Mouse (Mus musculus): ENCODE measurements around the gene Efna5. TPM values are rescaled to one million over a fixed set of nuclear protein-coding genes. Genes with fewer than 3 reads are reported as not detected.

The Efna5 gene
- polyA plus RNA-seq, 3 experiments from 2014 or later, result 0.13 TPM; not detected in 1

DNA sequence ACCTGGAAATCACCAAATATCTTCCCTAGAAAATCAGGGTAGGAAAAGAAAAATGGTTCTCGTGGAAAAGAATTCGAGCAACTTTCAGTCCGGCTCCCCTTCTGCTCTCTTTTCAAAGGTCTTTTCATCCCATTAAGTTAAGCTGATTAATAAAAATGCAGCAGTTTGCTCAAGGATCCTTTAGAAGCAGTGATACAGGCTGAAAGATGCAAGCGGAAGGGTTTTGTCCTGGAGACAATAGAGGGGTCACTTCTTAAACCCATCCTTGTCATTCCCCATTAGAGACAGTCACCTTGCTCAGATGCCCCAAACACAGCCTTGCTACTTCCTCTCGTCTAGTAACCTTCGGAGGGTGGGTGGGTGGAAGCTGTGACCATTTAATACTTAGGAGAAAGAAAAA is 27.4 kb downstream of the Efna5 start:
- no peak for ATAC-seq

GRCm38 (mm10) chr17:62852822-62853608 is 28.1 kb downstream of the Efna5 start:
- no peak for ATAC-seq

- no peak for ATAC-seq
Measured at GRCm38 (mm10) chr17:62851268-62851667, 29.8 kb downstream of the Efna5 start.

DNA sequence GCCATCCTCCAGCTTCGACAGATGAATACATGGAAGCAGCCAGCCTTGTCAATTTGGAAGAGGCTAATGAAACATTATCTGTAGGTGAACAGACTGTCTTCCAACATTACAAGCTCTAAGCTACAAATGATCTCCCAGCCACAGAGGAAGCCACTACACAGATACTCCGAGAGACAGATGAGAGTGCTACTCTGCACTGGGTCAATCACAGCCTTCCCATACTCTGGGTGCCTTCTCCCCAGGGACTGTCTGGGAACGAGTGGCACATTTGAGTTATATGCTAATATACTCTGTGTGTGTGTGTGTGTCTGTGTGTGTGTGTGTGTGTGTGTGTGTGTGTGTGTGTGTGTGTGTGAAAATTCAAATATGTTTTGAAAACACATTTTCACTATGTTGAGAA is 30.5 kb downstream of the Efna5 start:
- ATAC-seq, result no peak

DNA sequence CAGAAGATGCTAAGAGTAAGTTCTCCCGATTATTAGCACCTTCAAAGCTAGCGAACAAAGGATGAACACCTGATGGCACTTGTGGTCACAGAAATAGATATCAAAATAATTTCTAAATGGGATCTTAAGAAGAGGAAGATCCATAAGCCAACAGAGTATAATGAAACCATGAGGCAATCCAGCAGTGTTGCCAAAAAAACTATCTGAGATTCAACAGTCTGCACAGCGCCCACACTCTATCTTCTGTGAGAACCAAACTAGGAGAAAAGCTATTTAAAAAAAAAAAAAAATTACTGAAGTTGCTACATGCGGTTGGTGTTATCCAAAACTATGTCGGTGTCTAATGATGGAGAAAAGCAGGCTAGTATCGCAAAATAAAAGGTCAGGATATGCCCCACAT is 31.4 kb downstream of the Efna5 start:
- no peak for ATAC-seq

DNA sequence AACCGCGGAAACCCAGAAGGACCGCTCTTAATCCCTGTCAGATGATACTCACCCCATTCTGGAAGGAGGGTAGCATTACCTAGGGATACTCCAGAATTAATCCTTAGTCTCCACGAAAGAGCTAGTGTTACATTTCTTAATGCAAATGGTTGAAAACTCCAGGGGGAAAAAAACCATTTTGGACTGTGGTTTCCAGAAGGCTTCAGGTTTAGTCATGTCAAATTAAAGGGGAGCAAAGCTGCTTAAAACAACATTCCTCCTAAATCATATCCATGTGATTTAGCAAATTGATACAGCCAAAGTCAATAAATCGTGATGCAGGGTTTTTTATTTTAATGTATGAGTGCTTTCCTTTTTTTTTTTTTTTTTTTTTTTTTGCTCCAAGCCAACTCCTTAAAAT is 35.5 kb downstream of the Efna5 start:
- ATAC-seq, result no peak

DNA sequence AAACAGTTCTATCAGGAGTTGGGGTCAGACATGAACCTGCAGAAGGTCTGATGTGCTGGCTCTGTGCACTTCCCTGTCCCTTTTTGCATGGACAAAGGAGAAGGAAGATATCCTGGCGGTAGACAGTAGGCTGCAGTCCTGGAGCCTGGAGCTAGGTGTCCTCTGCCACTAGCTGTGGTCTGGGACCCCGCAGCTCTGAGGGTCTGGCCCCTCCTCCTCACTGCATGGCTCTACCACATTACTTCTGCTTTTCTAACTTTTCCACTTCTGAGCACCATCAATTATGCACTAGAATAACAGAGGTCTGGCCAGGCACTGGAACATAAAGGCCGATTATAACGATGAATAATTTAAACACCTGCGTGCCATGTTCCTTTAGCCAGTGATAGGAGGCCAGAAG is 36.8 kb downstream of the Efna5 start:
- no peak for ATAC-seq

GRCm38 (mm10) chr17:62837336-62837735 is 43.8 kb downstream of the Efna5 start:
- ATAC-seq, result no peak

DNA sequence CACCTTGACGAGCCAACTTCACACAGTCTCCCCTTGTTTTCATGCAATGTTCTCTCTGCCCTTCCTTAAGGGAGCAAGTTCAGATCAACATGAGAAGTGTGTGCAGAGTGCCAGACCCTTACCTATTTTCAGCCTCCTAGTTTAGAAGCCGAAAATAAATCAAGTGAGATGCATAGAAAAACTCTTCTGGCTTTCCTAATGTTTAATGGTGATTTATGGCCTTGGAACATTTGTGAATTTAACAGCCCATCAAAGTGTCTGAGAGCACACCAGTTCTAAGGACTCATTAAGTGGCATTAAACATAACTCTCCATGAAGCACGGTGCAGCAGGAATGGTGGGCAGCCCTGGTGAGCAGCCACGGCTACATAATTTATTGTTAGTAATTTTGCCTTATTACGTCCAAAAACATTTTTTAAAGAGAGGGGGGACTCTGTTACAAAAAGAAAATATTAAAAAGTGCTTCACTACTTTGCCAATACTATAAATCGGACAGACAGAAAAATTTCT is 44.5 kb downstream of the Efna5 start:
- no peak for ATAC-seq

DNA sequence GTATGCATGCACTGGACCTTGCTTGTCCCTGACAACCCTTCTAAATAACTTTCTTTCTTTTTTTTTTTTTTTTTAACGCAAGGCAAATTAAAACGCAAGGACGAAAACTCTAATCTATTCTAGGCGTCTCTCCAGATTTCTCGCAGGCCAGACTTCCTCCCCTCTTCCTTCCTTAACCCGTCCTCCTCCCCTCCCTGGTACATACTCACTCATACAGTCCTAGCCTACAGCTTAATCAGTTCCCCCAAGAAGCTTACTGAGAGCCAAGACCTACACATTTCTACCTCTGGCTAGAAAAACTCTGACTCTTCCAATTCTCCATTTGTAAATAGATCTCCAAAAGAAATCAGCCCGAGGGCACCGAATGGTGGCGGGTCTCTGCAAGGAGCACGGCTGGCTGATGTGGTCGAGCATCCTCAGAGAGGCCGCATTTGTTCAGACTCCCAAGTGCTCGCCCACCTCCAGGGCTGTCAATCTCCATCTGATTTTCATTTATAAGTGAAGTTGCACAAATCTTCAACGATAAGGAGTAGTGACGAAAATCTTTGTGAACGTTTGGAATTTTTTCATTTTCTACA is 48.5 kb downstream of the Efna5 start:
- ATAC-seq, result no peak

DNA sequence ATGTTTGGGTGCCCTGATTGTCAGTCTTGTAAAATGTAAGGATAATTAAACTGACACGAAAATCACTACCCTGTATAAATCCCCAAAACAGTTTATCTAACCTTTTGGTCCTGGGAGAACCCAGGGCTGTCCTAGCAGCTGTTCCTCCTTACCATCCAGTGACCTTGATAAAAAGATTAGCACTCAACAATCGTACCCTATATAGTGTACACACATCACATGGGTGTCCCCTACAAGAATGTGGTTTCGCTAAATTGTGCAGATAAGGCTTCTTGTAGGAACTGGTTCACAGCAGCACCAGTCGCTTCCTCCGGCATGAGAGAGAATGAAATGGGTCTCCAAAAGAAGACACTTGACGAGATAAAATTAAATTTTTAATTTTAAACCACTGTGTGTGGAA is 53.6 kb downstream of the Efna5 start:
- ATAC-seq, result no peak

- no peak for ATAC-seq
Measured at GRCm38 (mm10) chr17:62821219-62821618, 59.9 kb downstream of the Efna5 start.

- no peak for ATAC-seq
Measured at GRCm38 (mm10) chr17:62819931-62820330, 61.2 kb downstream of the Efna5 start.

DNA sequence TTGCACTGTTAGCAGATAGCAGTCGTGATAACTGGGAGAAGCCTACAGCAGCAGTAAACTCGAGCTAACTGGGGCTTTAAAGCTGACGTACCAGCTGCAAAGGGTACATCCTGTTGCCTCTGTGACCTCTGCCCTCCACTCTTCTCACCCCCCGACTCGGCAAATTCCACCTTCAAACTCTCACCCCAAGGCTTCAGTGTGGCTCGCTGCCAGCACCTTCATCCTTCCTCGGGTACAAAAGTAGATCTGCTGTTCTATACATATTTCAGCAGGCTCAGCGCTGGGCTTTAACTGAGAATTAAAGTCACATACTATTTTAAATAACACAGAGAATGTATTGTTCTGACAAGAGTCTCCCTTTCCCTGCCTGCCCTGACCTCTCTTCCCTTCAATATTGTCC is 62.3 kb downstream of the Efna5 start:
- no peak for ATAC-seq

GRCm38 (mm10) chr17:62818337-62818736 is 62.8 kb downstream of the Efna5 start:
- ATAC-seq, result no peak

GRCm38 (mm10) chr17:62816879-62817278 is 64.2 kb downstream of the Efna5 start:
- ATAC-seq, result no peak

GRCm38 (mm10) chr17:62813461-62813860 is 67.7 kb downstream of the Efna5 start:
- ATAC-seq, result no peak

- no peak for ATAC-seq
Measured at GRCm38 (mm10) chr17:62807891-62808290, 73.2 kb downstream of the Efna5 start.

DNA sequence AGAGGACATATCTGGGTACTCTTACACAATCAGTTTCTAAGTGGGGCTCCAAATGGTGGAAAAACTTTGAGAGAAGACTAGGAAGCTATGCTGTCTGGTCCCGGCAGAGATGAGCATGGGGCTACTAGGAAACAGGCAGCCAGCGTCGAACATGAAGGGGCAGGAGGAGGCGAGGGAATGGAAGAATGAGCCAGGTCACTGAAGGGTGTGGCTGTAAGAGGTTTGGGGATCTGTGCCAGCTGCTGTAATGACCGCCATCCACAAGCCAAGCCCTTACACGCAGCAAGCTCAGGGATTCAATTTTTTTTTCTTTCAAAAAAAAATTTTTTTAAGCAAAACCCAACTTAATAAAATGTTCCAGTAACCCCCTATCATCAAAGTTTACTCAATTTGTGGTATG is 74.5 kb downstream of the Efna5 start:
- ATAC-seq, result no peak

GRCm38 (mm10) chr17:62802748-62803147 is 78.4 kb downstream of the Efna5 start:
- ATAC-seq, result no peak

GRCm38 (mm10) chr17:62797272-62797671 is 83.8 kb downstream of the Efna5 start:
- no peak for ATAC-seq

GRCm38 (mm10) chr17:62789291-62790290 is 91.5 kb downstream of the Efna5 start:
- ATAC-seq, result no peak

- no peak for ATAC-seq
Measured at GRCm38 (mm10) chr17:62788783-62789182, 92.3 kb downstream of the Efna5 start.

All from inflammation-experienced regulatory T-cells, adult 6 months (primary cell).